Mouse (Mus musculus) liver, embryonic 11.5 days (tissue): ENCODE data around the gene Borcs5. TPM values are rescaled to one million over a fixed set of nuclear protein-coding genes. Genes with fewer than 3 reads are reported as not detected.
"Not testable (repeated sequence)": the region's sequence is repeated elsewhere in the genome, so short reads cannot be mapped to it uniquely, and the experiment has no call there.

ENCODE experiments used
- ATAC-seq: fragments of 200-750 bp; cut with Nextera tagmentation; replicated peaks from 2 replicates; pipeline ENCODE4 v1.8.0; 2017; ENCODE audit warnings: moderate number of reproducible peaks, mild to moderate bottlenecking, moderate TSS enrichment, moderate library complexity; ENCODE audit not compliant: low FRiP score
- DNase-seq: peaks from one replicate; pipeline ENCODE4 v3.0.0-alpha.2; 2017; ENCODE audit warnings: low spot score
- H3K27ac ChIP-seq: fragments of 300-500 bp; sonication (generic); 2 replicates; pipeline ENCODE4 v1.5.1; 2014; ENCODE audit warnings: mild to moderate bottlenecking, low read depth, low read length, control low read depth
- H3K27me3 ChIP-seq: fragments of 300-500 bp; sonication (generic); replicated peaks from 2 replicates; pipeline ENCODE4 v1.6.1; 2014; ENCODE audit warnings: low read length, mixed read lengths; ENCODE audit not compliant: control insufficient read depth, insufficient read depth
- H3K36me3 ChIP-seq: fragments of 300-500 bp; sonication (generic); 2 replicates; pipeline ENCODE4 v1.6.1; 2014; ENCODE audit warnings: mild to moderate bottlenecking, low read length, moderate library complexity, mixed read lengths; ENCODE audit not compliant: control insufficient read depth, insufficient read depth
- H3K4me1 ChIP-seq: fragments of 300-500 bp; sonication (generic); replicated peaks from 2 replicates; pipeline ENCODE4 v1.6.1; 2014; ENCODE audit warnings: low read length, mixed read lengths; ENCODE audit not compliant: control insufficient read depth, insufficient read depth
- H3K4me2 ChIP-seq: fragments of 300-500 bp; sonication (generic); 2 replicates; pipeline ENCODE4 v1.6.1; 2014; ENCODE audit warnings: mild to moderate bottlenecking, control low read depth, moderate library complexity
- H3K4me3 ChIP-seq: fragments of 300-500 bp; sonication (generic); 2 replicates; pipeline ENCODE4 v1.5.1; 2014; ENCODE audit warnings: low read depth, low read length, control low read depth
- H3K9ac ChIP-seq: fragments of 300-500 bp; sonication (generic); 2 replicates; pipeline ENCODE4 v1.6.1; 2014; ENCODE audit warnings: low read depth, low read length, control low read depth
- H3K9me3 ChIP-seq: fragments of 300-500 bp; sonication (generic); 2 replicates; pipeline ENCODE4 v1.6.1; 2016; ENCODE audit warnings: low read length, inconsistent platforms, mixed read lengths; ENCODE audit not compliant: control insufficient read depth
- WGBS: fragments of 180-500 bp; shearing (Covaris S2); extraction: QIAGEN DNeasy Blood & Tissue Kit; methylation state at CpG from one replicate; pipeline ENCODE4 v1.1.7; 2014; 5-methylcytosine and 5-hydroxymethylcytosine counted together
- polyA plus RNA-seq: library from polyadenylated mRNA; unstranded; fragments of >200 nt; fragmentation: Nextera tagmentation; extraction: Ambion mirVana; gene quantifications from 2 replicates; pipeline ENCODE4 v1.2.1, GENCODE M21; 2014

Gene Borcs5
- polyA plus RNA-seq, 1 experiment from 2014 or later = 19.0 TPM

DNA sequence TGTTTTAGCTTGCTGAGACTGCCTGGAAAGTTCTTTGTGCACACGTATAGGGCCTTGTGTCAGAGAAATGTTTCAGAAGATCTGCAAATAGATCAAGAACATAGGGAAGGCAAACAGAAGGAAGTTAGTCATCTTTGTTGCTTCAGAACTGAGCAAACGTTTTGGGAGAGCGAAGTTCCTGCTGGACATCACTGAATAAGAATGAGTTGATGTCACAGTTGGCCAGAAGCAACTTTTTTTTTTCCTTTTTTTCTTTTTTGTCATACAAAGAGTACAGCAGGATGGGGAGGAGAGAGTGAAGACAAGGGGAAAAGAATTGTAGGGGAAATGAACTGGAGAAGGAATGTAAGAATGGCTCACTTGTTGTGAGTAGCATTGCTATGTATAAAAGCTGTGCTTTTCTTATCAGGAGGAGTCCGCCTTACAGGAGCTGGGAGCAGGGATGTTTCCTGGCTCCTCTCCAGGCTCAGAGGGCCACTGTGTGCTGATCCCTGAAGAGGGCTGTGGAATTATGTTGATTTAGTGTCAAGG lies 31.6 kb downstream of the Borcs5 start:
- Histone ChIP-seq H3K4me3 (no peak overlapping the region), H3K27ac (no peak overlapping the region), H3K36me3 (no peaks in the 10 kb centered on the region), H3K4me2 (no peak overlapping the region), H3K9ac (no peak overlapping the region), H3K27me3 (no peaks in the 10 kb centered on the region), H3K4me1 (peaks cover 19% of the 10 kb centered on the region), H3K9me3 (no peaks in the 10 kb centered on the region)
- DNase-seq (no peak), ATAC-seq (no peak)
- WGBS = 58% methylated on average over 4 of the region's 4 CpGs

DNA sequence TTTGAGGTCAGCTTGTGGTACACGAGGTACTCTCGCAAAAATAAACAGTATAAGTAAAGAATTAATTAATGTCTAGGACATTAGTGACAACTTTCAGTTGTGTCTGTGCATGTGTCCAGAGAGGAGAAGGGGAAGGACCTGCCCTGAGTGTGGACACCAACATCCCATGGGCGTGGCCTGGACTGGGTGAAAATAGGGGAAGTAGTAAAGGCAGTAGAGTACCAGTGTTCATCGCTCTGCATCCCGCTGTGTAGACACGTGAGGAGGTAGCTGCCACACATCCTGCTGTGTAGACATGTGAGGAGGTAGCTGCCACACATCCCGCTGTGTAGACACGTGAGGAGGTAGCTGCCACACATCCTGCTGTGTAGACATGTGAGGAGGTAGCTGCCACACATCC lies 34.4 kb downstream of the Borcs5 start:
- H3K27ac ChIP-seq, H3K4me2 ChIP-seq, H3K9me3 ChIP-seq, DNase-seq, H3K27me3 ChIP-seq, ATAC-seq, H3K4me3 ChIP-seq, H3K9ac ChIP-seq, H3K36me3 ChIP-seq: not testable (repeated sequence)
- H3K4me1 ChIP-seq = peaks cover 12% of the 10 kb centered on the region
- 66% methylated on average over 8 of the region's 8 CpGs for WGBS

DNA sequence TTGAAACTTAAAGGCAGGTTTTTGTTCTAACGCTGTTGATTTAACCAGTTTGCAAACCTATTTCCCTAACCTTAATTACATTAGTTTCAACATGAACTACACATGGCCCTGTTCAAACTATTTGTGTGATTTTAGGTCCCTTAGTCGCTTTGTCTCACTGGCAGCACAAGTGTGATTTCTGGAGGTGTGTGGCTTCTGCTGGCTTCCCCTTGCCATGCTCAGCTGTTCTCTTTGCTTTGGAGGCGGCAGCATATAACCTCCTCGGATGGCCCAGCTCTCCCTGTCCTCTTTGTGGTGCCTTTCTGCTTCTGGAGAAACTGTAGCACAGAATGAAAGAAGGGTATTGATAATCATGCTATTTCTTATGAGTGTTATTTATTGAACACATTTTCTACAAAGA lies 38.2 kb downstream of the Borcs5 start:
- no peak for DNase-seq
- Histone ChIP-seq H3K9me3 (no peaks in the 10 kb centered on the region), H3K27me3 (no peaks in the 10 kb centered on the region), H3K27ac (no peak overlapping the region), H3K4me1 (peaks cover 2% of the 10 kb centered on the region; the same call in 1 of the 2 replicates), H3K9ac (no peak overlapping the region), H3K4me3 (no peak overlapping the region), H3K4me2 (no peak overlapping the region), H3K36me3 (no peaks in the 10 kb centered on the region)
- ATAC-seq = no peak
- 84% methylated on average over 4 of the region's 4 CpGs for WGBS

DNA sequence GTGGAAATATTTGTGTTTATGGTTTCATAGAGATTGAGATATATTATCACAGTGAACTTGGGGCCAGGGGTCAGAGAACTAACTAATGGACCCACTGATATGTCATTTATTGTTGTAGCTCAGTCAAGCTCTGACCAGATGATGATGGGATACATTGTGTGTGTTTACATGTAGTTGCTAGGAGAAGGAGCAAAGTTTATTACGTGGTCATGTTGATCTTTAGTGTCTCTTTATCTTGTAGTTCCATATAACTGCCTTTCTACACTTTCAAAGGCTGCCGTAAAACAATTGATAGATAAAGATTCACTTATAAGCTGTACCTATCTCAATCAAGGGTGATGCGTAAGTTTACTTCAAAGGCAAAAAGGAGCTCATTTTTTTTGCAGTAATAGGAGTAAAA lies 38.7 kb downstream of the Borcs5 start:
- H3K27ac ChIP-seq = no peak overlapping the region
- H3K36me3 ChIP-seq = no peaks in the 10 kb centered on the region
- H3K9me3 ChIP-seq = no peaks in the 10 kb centered on the region
- H3K4me3 ChIP-seq = no peak overlapping the region
- DNase-seq (no peak), ATAC-seq (0 out of 2 replicates have a peak, but pooled peaks have one; percentile 23)
- no peak overlapping the region for H3K9ac ChIP-seq
- WGBS = 46% methylated on average over 3 of the region's 3 CpGs
- no peaks in the 10 kb centered on the region for H3K27me3 ChIP-seq
- no peak overlapping the region for H3K4me2 ChIP-seq
- H3K4me1 ChIP-seq = peaks cover 2% of the 10 kb centered on the region; the same call in 1 of the 2 replicates

DNA sequence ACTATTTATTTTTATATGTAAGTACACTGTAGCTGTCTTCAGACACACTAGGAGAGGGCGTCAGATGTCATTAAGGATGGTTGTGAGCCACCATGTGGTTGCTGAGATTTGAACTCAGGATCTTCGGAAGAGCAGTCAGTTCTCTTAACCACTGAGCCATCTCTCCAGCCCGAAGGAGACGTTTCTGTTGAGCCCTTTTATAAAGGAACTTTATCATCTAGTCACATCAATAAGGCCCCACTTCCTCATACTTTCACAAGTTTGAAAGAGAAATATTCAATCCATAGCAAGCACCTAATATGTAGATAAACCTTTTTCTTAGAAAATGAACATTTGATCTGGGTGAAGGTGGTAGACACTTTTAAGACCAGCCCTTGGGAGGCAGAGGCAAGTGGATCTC lies 40.0 kb downstream of the Borcs5 start:
- H3K9me3 ChIP-seq, H3K27me3 ChIP-seq, H3K4me2 ChIP-seq, H3K4me1 ChIP-seq, ATAC-seq, H3K4me3 ChIP-seq, H3K9ac ChIP-seq, H3K36me3 ChIP-seq, DNase-seq, H3K27ac ChIP-seq: not testable (repeated sequence)
- WGBS = 77% methylated on average over 4 of the region's 4 CpGs

DNA sequence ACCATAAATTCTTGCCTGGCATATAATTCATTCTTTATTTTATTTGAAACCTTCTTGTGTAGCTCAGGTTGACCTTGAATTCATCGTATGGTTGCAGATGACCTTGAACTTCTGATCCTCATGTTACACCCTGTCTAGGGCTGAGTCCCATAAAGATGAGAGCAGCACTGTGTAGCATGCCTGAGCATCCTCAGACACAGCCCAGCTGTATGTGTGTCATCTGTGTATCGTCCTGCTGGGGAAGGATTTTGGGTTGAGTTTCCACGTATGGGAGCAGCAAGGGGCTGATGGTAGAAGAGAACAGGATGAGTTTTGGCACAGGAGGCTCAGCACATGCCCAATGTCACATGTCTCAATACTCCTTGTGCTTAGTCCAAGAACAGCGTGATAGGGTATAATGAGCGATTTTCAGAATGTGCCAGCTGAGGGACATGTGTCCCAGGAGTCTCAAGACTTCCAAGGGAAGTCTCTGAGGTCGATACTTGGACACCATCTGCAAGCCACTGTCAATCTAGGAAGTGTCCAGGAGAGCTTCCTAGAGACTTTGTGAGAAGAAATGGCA lies 45.1 kb downstream of the Borcs5 start:
- no peak overlapping the region for H3K4me3 ChIP-seq
- H3K4me2 ChIP-seq = no peak overlapping the region
- H3K4me1 ChIP-seq = no peaks in the 10 kb centered on the region
- DNase-seq (no peak), ATAC-seq (no peak; the same call in 1 of the 2 replicates)
- H3K27ac ChIP-seq = no peak overlapping the region
- no peaks in the 10 kb centered on the region for H3K36me3 ChIP-seq
- no peaks in the 10 kb centered on the region for H3K27me3 ChIP-seq
- H3K9ac ChIP-seq = no peak overlapping the region
- H3K9me3 ChIP-seq = no peaks in the 10 kb centered on the region
- 82% methylated on average over 6 of the region's 6 CpGs for WGBS

DNA sequence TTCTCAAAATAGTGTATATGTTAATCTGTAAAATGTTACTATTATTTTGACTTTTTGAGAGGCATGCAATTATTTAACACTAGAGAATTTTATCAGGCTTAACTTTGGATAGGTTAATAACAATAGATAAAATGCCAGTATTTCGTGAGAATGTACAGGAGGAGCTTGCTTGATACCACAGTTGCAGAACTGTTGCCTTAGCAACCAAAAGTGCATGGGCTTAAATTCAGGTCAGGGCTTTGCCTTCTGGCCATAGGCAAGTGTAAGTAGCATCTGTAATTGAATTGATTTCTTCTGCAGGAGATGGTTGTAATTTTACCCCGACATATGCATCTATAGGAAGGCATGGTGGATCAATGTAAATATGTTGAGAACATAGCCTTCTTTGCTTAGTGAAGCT lies 45.7 kb downstream of the Borcs5 start:
- WGBS = 73% methylated on average over 2 of the region's 2 CpGs
- H3K9ac ChIP-seq = no peak overlapping the region
- H3K27ac ChIP-seq = no peak overlapping the region
- H3K4me3 ChIP-seq = no peak overlapping the region
- H3K27me3 ChIP-seq = no peaks in the 10 kb centered on the region
- DNase-seq (no peak), ATAC-seq (no peak)
- no peaks in the 10 kb centered on the region for H3K9me3 ChIP-seq
- no peak overlapping the region for H3K4me2 ChIP-seq
- H3K4me1 ChIP-seq = no peaks in the 10 kb centered on the region
- H3K36me3 ChIP-seq = no peaks in the 10 kb centered on the region

DNA sequence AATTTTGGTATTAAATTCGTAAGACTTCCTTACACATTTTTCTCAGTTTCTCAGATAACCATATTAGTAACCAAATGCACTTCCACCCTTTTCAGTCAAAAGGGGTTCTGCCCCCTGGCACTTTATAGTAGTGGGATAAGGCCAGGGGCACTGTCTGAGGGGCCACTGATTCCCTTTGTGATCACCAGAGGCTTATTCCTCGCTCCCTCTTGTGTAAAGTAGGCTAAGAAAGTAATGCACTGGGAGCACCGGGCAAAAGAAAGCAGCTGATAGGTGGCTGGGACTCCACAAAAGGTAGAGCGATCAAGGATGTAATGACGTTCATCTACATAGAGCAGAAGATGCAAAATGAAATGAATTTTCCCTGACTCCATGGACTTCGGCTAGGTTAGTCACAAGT lies 46.2 kb downstream of the Borcs5 start:
- Histone ChIP-seq H3K36me3 (no peaks in the 10 kb centered on the region), H3K27ac (no peak overlapping the region), H3K4me3 (no peak overlapping the region), H3K4me2 (no peak overlapping the region), H3K9me3 (no peaks in the 10 kb centered on the region), H3K9ac (no peak overlapping the region), H3K27me3 (no peaks in the 10 kb centered on the region), H3K4me1 (no peaks in the 10 kb centered on the region)
- DNase-seq (no peak), ATAC-seq (no peak)
- 85% methylated on average over 6 of the region's 6 CpGs for WGBS

DNA sequence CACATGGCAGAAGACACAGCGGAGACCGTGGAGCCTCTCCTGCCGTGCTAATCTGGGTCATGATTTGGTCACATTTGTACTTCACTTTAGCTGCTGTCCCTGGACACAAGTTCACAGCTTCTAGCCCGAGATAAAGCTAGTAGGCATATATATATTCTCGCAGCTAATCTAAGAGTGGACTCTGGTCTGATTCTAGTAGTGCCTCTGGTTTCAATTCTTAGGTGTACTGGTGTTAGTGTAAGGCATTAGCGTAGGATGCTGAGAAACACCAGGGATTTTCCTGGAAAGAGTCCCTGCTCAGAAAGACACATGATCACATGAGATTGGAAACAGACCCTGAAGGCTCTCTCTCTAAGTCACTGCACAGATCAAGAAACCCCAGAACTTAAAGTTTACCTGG lies 55.2 kb downstream of the Borcs5 start:
- Histone ChIP-seq H3K4me1 (no peaks in the 10 kb centered on the region), H3K9ac (no peak overlapping the region), H3K4me2 (no peak overlapping the region), H3K4me3 (no peak overlapping the region), H3K27me3 (no peaks in the 10 kb centered on the region), H3K27ac (no peak overlapping the region), H3K9me3 (no peaks in the 10 kb centered on the region), H3K36me3 (no peaks in the 10 kb centered on the region)
- ATAC-seq = no peak
- WGBS = 87% methylated on average over 6 of the region's 6 CpGs
- DNase-seq = no peak
